Mouse (Mus musculus): ENCODE measurements around the gene Dgkg. TPM values are rescaled to one million over a fixed set of nuclear protein-coding genes. Genes with fewer than 3 reads are reported as not detected.

Gene Dgkg
- 0.88 TPM for polyA plus RNA-seq (2017; shearing (Covaris generic))

GRCm38 (mm10) chr16:22656533-22657444 is at the start of gene Dgkg:
TSS of gene Dgkg (minus strand) at chr16:22657221.

GRCm38 (mm10) chr16:22439499-22440177 is 217.4 kb downstream of the Dgkg start, which contains the start of gene Etv5:
TSS of gene Etv5 (minus strand) at chr16:22439719.

Other genes with a start within 250 kb of the Dgkg start
- 1.6 TPM for gene Etv5, start 217.5 kb downstream of the Dgkg start, polyA plus RNA-seq (2017; shearing (Covaris generic))
- not detected for gene Crygs, start 154.4 kb upstream of the Dgkg start, polyA plus RNA-seq (2017; shearing (Covaris generic))
- gene Tbccd1, start 200.4 kb upstream of the Dgkg start, polyA plus RNA-seq (2017; shearing (Covaris generic)), result 12.6 TPM
- 76.0 TPM for gene Dnajb11, start 200.6 kb upstream of the Dgkg start, polyA plus RNA-seq (2017; shearing (Covaris generic))
- not detected for gene Ahsg, start 234.1 kb upstream of the Dgkg start, polyA plus RNA-seq (2017; shearing (Covaris generic))

All from naive thymus-derived CD4-positive, alpha-beta T cell, adult 5 months (primary cell).